Mouse (Mus musculus) MEL (cell line): ENCODE data around the gene Sez6. TPM values are rescaled to one million over a fixed set of nuclear protein-coding genes. Genes with fewer than 3 reads are reported as not detected.

Experiments
- DNase-seq: peaks from one replicate; pipeline ENCODE4 v3.0.0; 2011; ENCODE audit warnings: low read depth, low spot score
- H3K27ac ChIP-seq: 2 replicates; pipeline ENCODE4 v1.5.1; 2012; ENCODE audit warnings: low read depth, mild to moderate bottlenecking, control low read depth, low read length, moderate library complexity; ENCODE audit not compliant: control insufficient read depth
- H3K27me3 ChIP-seq, 2 experiments: fragments of 150-350 bp in 1 of 2; sonication (generic) in 1 of 2; 2 replicates each; pipeline ENCODE4 v1.6.1; 2012; ENCODE audit warnings: low read length in 2 of 2, mild to moderate bottlenecking in 2 of 2, improper control_type of control experiment in 1 of 2, moderate library complexity in 1 of 2; ENCODE audit not compliant: insufficient read depth in 2 of 2, control insufficient read depth in 1 of 2
- H3K36me3 ChIP-seq, 2 experiments: 2 replicates each; pipeline ENCODE4 v1.6.1; 2012 to 2014; ENCODE audit warnings: low read length in 2 of 2, improper control_type of control experiment in 1 of 2, inconsistent platforms in 1 of 2, mild to moderate bottlenecking in 1 of 2; ENCODE audit not compliant: insufficient read depth in 2 of 2, control insufficient read depth in 1 of 2
- H3K4me1 ChIP-seq, 2 experiments: fragments of 150-350 bp in 1 of 2; sonication (generic) in 1 of 2; 2 replicates each; pipeline ENCODE4 v1.6.1; 2012; ENCODE audit warnings: low read length in 2 of 2, improper control_type of control experiment in 1 of 2, mild to moderate bottlenecking in 1 of 2; ENCODE audit not compliant: insufficient read depth in 2 of 2, control insufficient read depth in 1 of 2
- H3K4me3 ChIP-seq, 2 experiments: fragments of 150-350 bp in 1 of 2; sonication (generic) in 1 of 2; 2 replicates each; pipeline ENCODE4 v1.5.1; 2012; ENCODE audit warnings: low read depth in 2 of 2, low read length in 2 of 2, mild to moderate bottlenecking in 2 of 2, moderate library complexity in 2 of 2, control low read depth in 1 of 2, improper control_type of control experiment in 1 of 2; ENCODE audit not compliant: control insufficient read depth in 1 of 2, insufficient read depth in 1 of 2
- H3K79me2 ChIP-seq: 2 replicates; pipeline ENCODE4 v1.6.1; 2012; ENCODE audit warnings: mild to moderate bottlenecking, low read length, moderate library complexity; ENCODE audit not compliant: control insufficient read depth, poor library complexity, insufficient read depth
- H3K9ac ChIP-seq: 2 replicates; pipeline ENCODE4 v1.6.1; 2012; ENCODE audit warnings: low read depth, mild to moderate bottlenecking, control low read depth, low read length, moderate library complexity; ENCODE audit not compliant: control insufficient read depth, poor library complexity, severe bottlenecking
- H3K9me3 ChIP-seq: fragments of 150-350 bp; sonication (generic); replicated peaks from 2 replicates; pipeline ENCODE4 v1.6.1; 2012; ENCODE audit warnings: mild to moderate bottlenecking, low read length, improper control_type of control experiment, moderate library complexity; ENCODE audit not compliant: insufficient read depth
- CHD1 ChIP-seq: IDR thresholded peaks from 2 replicates; pipeline ENCODE4 v1.6.1; 2012; ENCODE audit warnings: low read depth, mild to moderate bottlenecking, inconsistent platforms, low read length, improper control_type of control experiment
- CHD2 ChIP-seq: IDR thresholded peaks from 2 replicates; pipeline ENCODE4 v1.6.1; 2011; ENCODE audit warnings: low read length, improper control_type of control experiment
- E2F4 ChIP-seq: IDR thresholded peaks from 2 replicates; pipeline ENCODE4 v1.6.1; 2011; ENCODE audit warnings: low read depth, low read length, improper control_type of control experiment, borderline replicate concordance
- ELF1 ChIP-seq: IDR thresholded peaks from 2 replicates; pipeline ENCODE4 v1.6.1; 2014; ENCODE audit warnings: low read depth, mild to moderate bottlenecking, inconsistent platforms, low read length, improper control_type of control experiment, moderate library complexity
- HCFC1 ChIP-seq: IDR thresholded peaks from 2 replicates; pipeline ENCODE4 v1.6.1; 2012; ENCODE audit warnings: low read depth, mild to moderate bottlenecking, inconsistent platforms, low read length, improper control_type of control experiment, moderate library complexity
- JUND ChIP-seq: IDR thresholded peaks from 2 replicates; pipeline ENCODE4 v1.6.1; 2011; ENCODE audit warnings: low read depth, mild to moderate bottlenecking, improper control_type of control experiment, low read length
- MAFK ChIP-seq: IDR thresholded peaks from 2 replicates; pipeline ENCODE4 v1.6.1; 2011; ENCODE audit warnings: low read depth, mild to moderate bottlenecking, low read length, improper control_type of control experiment, borderline replicate concordance
- MAX ChIP-seq: IDR thresholded peaks from 2 replicates; pipeline ENCODE4 v1.6.1; 2011; ENCODE audit warnings: low read length, improper control_type of control experiment
- MAZ ChIP-seq: IDR thresholded peaks from 2 replicates; pipeline ENCODE4 v1.6.1; 2012; ENCODE audit warnings: low read depth, mild to moderate bottlenecking, inconsistent platforms, low read length, improper control_type of control experiment
- MEF2A ChIP-seq: IDR thresholded peaks from 2 replicates; pipeline ENCODE4 v1.6.1; 2014; ENCODE audit warnings: low read depth, mild to moderate bottlenecking, inconsistent platforms, low read length, improper control_type of control experiment; ENCODE audit not compliant: poor library complexity, insufficient replicate concordance, severe bottlenecking; ENCODE audit errors: extremely low read depth
- MXI1 ChIP-seq: IDR thresholded peaks from 2 replicates; pipeline ENCODE4 v1.6.1; 2011; ENCODE audit warnings: mild to moderate bottlenecking, low read depth, low read length, improper control_type of control experiment
- MYB ChIP-seq: IDR thresholded peaks from 2 replicates; pipeline ENCODE4 v1.6.1; 2011; ENCODE audit warnings: mild to moderate bottlenecking, low read depth, low read length, improper control_type of control experiment
- MYC ChIP-seq: IDR thresholded peaks from 2 replicates; pipeline ENCODE4 v1.6.1; 2011; ENCODE audit warnings: low read depth, mild to moderate bottlenecking, low read length, improper control_type of control experiment, moderate library complexity
- NELFE ChIP-seq: IDR thresholded peaks from 2 replicates; pipeline ENCODE4 v1.6.1; 2011; ENCODE audit warnings: low read depth, low read length, improper control_type of control experiment
- NRF1 ChIP-seq: IDR thresholded peaks from 2 replicates; pipeline ENCODE4 v1.6.1; 2014; ENCODE audit warnings: low read depth, mild to moderate bottlenecking, inconsistent platforms, low read length, improper control_type of control experiment, moderate library complexity; ENCODE audit not compliant: poor library complexity, insufficient read depth, severe bottlenecking
- POLR2A ChIP-seq, 2 experiments: IDR thresholded peaks; 2 replicates each; pipeline ENCODE4 v1.6.1; 2011 to 2012; ENCODE audit warnings: low read length in 2 of 2, mild to moderate bottlenecking in 2 of 2, control low read depth in 1 of 2, improper control_type of control experiment in 1 of 2, low read depth in 1 of 2, moderate library complexity in 1 of 2; ENCODE audit not compliant: control insufficient read depth in 1 of 2, insufficient read depth in 1 of 2, poor library complexity in 1 of 2
- POLR2AphosphoS2 ChIP-seq: IDR thresholded peaks from 2 replicates; pipeline ENCODE4 v1.6.1; 2011; ENCODE audit warnings: low read length, improper control_type of control experiment
- POLR2AphosphoS5 ChIP-seq: IDR thresholded peaks from 2 replicates; pipeline ENCODE4 v1.6.1; 2012; ENCODE audit warnings: low read depth, borderline replicate concordance, mild to moderate bottlenecking, inconsistent platforms, low read length, moderate library complexity, mixed read lengths
- RCOR1 ChIP-seq: IDR thresholded peaks from 2 replicates; pipeline ENCODE4 v1.6.1; 2012; ENCODE audit warnings: low read depth, mild to moderate bottlenecking, inconsistent platforms, low read length, improper control_type of control experiment
- SIN3A ChIP-seq: IDR thresholded peaks from 2 replicates; pipeline ENCODE4 v1.6.1; 2012; ENCODE audit warnings: low read length, improper control_type of control experiment, inconsistent platforms
- TAL1 ChIP-seq: IDR thresholded peaks from 2 replicates; pipeline ENCODE4 v1.6.1; 2012; ENCODE audit warnings: mild to moderate bottlenecking, inconsistent platforms, low read length, moderate library complexity, mixed read lengths
- TCF12 ChIP-seq: IDR thresholded peaks from 2 replicates; pipeline ENCODE4 v1.6.1; 2014; ENCODE audit warnings: low read depth, mild to moderate bottlenecking, inconsistent platforms, low read length, improper control_type of control experiment, moderate library complexity
- UBTF ChIP-seq: IDR thresholded peaks from 2 replicates; pipeline ENCODE4 v1.6.1; 2012; ENCODE audit warnings: low read depth, mild to moderate bottlenecking, inconsistent platforms, low read length, improper control_type of control experiment, moderate library complexity, borderline replicate concordance; ENCODE audit not compliant: insufficient read depth
- USF1 ChIP-seq: IDR thresholded peaks from 2 replicates; pipeline ENCODE4 v1.6.1; 2014; ENCODE audit warnings: low read depth, mild to moderate bottlenecking, inconsistent platforms, low read length, improper control_type of control experiment, moderate library complexity
- USF2 ChIP-seq, 2 experiments: IDR thresholded peaks; 2 replicates each; pipeline ENCODE4 v1.6.1; 2011 to 2012; ENCODE audit warnings: improper control_type of control experiment in 2 of 2, low read length in 2 of 2, borderline replicate concordance in 1 of 2, inconsistent platforms in 1 of 2, low read depth in 1 of 2, mild to moderate bottlenecking in 1 of 2; ENCODE audit not compliant: insufficient read depth in 1 of 2
- ZC3H11A ChIP-seq: IDR thresholded peaks from 2 replicates; pipeline ENCODE4 v1.6.1; 2012; ENCODE audit warnings: low read depth, mild to moderate bottlenecking, inconsistent platforms, low read length, improper control_type of control experiment
- ZKSCAN1 ChIP-seq: IDR thresholded peaks from 2 replicates; pipeline ENCODE4 v1.6.1; 2012; ENCODE audit warnings: low read depth, mild to moderate bottlenecking, inconsistent platforms, low read length, improper control_type of control experiment, moderate library complexity
- ZMIZ1 ChIP-seq: IDR thresholded peaks from 2 replicates; pipeline ENCODE4 v1.6.1; 2012; ENCODE audit warnings: low read depth, mild to moderate bottlenecking, inconsistent platforms, low read length, improper control_type of control experiment, moderate library complexity
- ZNF384 ChIP-seq: IDR thresholded peaks from 2 replicates; pipeline ENCODE4 v1.6.1; 2012; ENCODE audit warnings: low read depth, mild to moderate bottlenecking, inconsistent platforms, low read length, improper control_type of control experiment
- polyA plus RNA-seq, 2 experiments: library from polyadenylated mRNA; stranded (reverse) in 1 of 2; unstranded in 1 of 2; fragments of >175 nt in 1 of 2; fragments of >200 nt in 1 of 2; gene quantifications; 2 replicates each; pipeline versions ENCODE4 v1.2.1 to v1.2.4; 2012; ENCODE audit warnings: low replicate concordance in 2 of 2, low read depth in 1 of 2; ENCODE audit not compliant: insufficient read length in 2 of 2, insufficient read depth in 1 of 2, missing spikeins in 1 of 2
- total RNA-seq: library from RNA; depleted of rRNA; stranded (reverse); fragments of 300-350 nt; gene quantifications from 2 replicates; pipeline ENCODE4 v1.2.3, GENCODE M21; 2012

Gene Sez6
- total and polyA plus RNA-seq, 3 experiments, result 0.04 TPM; not detected in 2

GRCm38 (mm10) chr11:78006446-78006845 is 75.8 kb downstream of the Sez6 start:
- peaks cover 18 to 66% of the 10 kb centered on the region in 2 experiments for H3K36me3 ChIP-seq
- H3K79me2 ChIP-seq, result peaks cover 9% of the 10 kb centered on the region
- TF ChIP-seq MAFK, result no peak
- no peak for TF ChIP-seq MYC
- no peak for TF ChIP-seq CHD1
- no peak for TF ChIP-seq HCFC1
- no peak for TF ChIP-seq CHD2
- TF ChIP-seq ZNF384, result no peak
- no peak for TF ChIP-seq MAX
- no peak for TF ChIP-seq ZC3H11A
- TF ChIP-seq POLR2AphosphoS5, result no peak
- no peak for TF ChIP-seq JUND
- no peak for TF ChIP-seq TCF12
- no peak for TF ChIP-seq ZKSCAN1
- TF ChIP-seq POLR2A (IDR thresholded peaks at IDR 0.05; ENCODE audit: control insufficient read depth in 1 of 2, insufficient read depth in 1 of 2, low read depth in 1 of 2, low read length in 2 of 2, poor library complexity in 1 of 2), result no peak
- TF ChIP-seq TAL1, result no peak
- no peak for TF ChIP-seq NELFE
- TF ChIP-seq POLR2AphosphoS2, result no peak
- no peak for TF ChIP-seq NRF1
- TF ChIP-seq ELF1, result no peak
- no peak for TF ChIP-seq SIN3A
- TF ChIP-seq MXI1, result no peak
- H3K27ac ChIP-seq, result no peak overlapping the region
- DNase-seq, result no peak
- no peak overlapping the region for H3K9ac ChIP-seq
- H3K27me3 ChIP-seq, result no peaks in the 10 kb centered on the region
- H3K4me3 ChIP-seq, result no peak overlapping the region
- no peaks in the 10 kb centered on the region for H3K9me3 ChIP-seq
- peaks cover 4 to 10% of the 10 kb centered on the region in 2 experiments; a peak in 2 of 4 replicates for H3K4me1 ChIP-seq

DNA sequence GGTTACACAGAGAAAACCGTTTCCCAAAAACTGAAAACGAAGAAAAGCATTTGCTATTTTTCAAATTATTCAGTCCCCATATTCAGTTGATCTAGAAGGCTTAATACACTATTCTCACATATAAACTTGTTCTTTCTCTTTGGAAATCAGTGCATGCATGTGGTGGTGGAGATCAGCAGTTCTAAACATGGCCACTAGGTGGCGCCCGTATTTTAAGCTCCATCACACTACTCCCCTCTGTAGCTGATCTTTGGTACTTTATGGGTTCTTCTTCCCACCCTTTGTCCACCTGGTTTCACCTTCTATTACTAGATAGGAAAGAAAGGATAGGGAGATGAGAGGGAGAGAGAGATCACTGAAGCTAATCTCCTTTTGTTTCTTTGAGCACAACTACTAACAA is 89.1 kb downstream of the Sez6 start:
- no peak overlapping the region for H3K27ac ChIP-seq
- H3K36me3 ChIP-seq, result peaks cover 0 to 55% of the 10 kb centered on the region in 2 experiments; a peak in 2 of 4 replicates
- no peaks in the 10 kb centered on the region for H3K4me1 ChIP-seq
- H3K79me2 ChIP-seq, result no peaks in the 10 kb centered on the region
- H3K27me3 ChIP-seq, result no peaks in the 10 kb centered on the region
- H3K4me3 ChIP-seq, result no peak overlapping the region
- H3K9ac ChIP-seq, result no peak overlapping the region
- no peaks in the 10 kb centered on the region for H3K9me3 ChIP-seq
- DNase-seq, result peak; percentile 90
- TF ChIP-seq MXI1 (no peak), NRF1 (no peak), POLR2A (IDR thresholded peaks at IDR 0.05; ENCODE audit: control insufficient read depth in 1 of 2, insufficient read depth in 1 of 2, low read depth in 1 of 2, low read length in 2 of 2, poor library complexity in 1 of 2) (no peak), E2F4 (no peak), ZKSCAN1 (no peak), MAZ (no peak), POLR2AphosphoS2 (no peak), SIN3A (peak; percentile 29; the same call in 1 of the 2 replicates), USF1 (no peak), JUND (no peak), MEF2A (no peak), ZNF384 (no peak), ELF1 (no peak), TCF12 (no peak), USF2 (IDR thresholded peaks at IDR 0.05; ENCODE audit: borderline replicate concordance in 1 of 2, insufficient read depth in 1 of 2, low read depth in 1 of 2, low read length in 2 of 2) (no peak), ZC3H11A (0 out of 2 replicates have a peak, but pooled peaks have one; percentile 35), UBTF (no peak), MYB (no peak), CHD1 (no peak), RCOR1 (0 out of 2 replicates have a peak, but pooled peaks have one; percentile 23), HCFC1 (no peak), NELFE (no peak), ZMIZ1 (no peak)
